Comparison of ENCODE assay signal across 8 mouse cellular contexts in genomic region chr5:140659607-140660272, GRCm38 (mm10). TPM values are rescaled to one million over a fixed set of nuclear protein-coding genes. Genes with fewer than 3 reads are reported as not detected.
DNase-seq lines count a peak whose midpoint lies in the region; ATAC-seq lines count a peak whose summit lies in the region.

No protein-coding gene starts in this region.

- peak overlapping the region; percentile 32; the same call in 1 of the 2 replicates for H3K9ac ChIP-seq in limb, embryonic 11.5 days (ENCODE audit: low read length)
- H3K9ac ChIP-seq in forebrain, embryonic 14.5 days (ENCODE audit: low read length): 0 out of 2 replicates have a peak overlapping the region, but pooled peaks have one; percentile 17
- H3K9ac ChIP-seq in neural tube, embryonic 15.5 days (replicated peaks): 0 out of 2 replicates have a peak overlapping the region, but pooled peaks have one; percentile 33

- no peaks in the 10 kb centered on the region for H3K4me1 ChIP-seq in limb, embryonic 11.5 days (ENCODE audit: control insufficient read depth, insufficient read depth, low read length)
- peaks cover 24% of the 10 kb centered on the region for H3K4me1 ChIP-seq in limb, embryonic 10.5 days
- H3K4me1 ChIP-seq in forebrain, embryonic 14.5 days (ENCODE audit: control insufficient read depth, insufficient read depth, low read length): peaks cover 41% of the 10 kb centered on the region
- peaks cover 42% of the 10 kb centered on the region for H3K4me1 ChIP-seq in neural tube, embryonic 15.5 days

- WGBS in limb, embryonic 11.5 days: 44% methylated on average over 16 of the region's 16 CpGs
- WGBS in limb, embryonic 10.5 days: 45% methylated on average over 16 of the region's 16 CpGs
- 6% methylated on average over 15 of the region's 16 CpGs for WGBS in forebrain, embryonic 14.5 days
- WGBS in neural tube, embryonic 15.5 days: 20% methylated on average over 16 of the region's 16 CpGs

- no peaks in the 10 kb centered on the region for H3K9me3 ChIP-seq in limb, embryonic 11.5 days (ENCODE audit: control insufficient read depth, low read length)
- H3K9me3 ChIP-seq in limb, embryonic 10.5 days (replicated peaks): no peaks in the 10 kb centered on the region
- H3K9me3 ChIP-seq in forebrain, embryonic 14.5 days (replicated peaks; ENCODE audit: control insufficient read depth, low read length): no peaks in the 10 kb centered on the region
- no peaks in the 10 kb centered on the region for H3K9me3 ChIP-seq in neural tube, embryonic 15.5 days (replicated peaks)

- no peak for ATAC-seq in limb, embryonic 11.5 days (ENCODE audit: insufficient number of reproducible peaks, low FRiP score, low TSS enrichment, low read depth)
- peak; percentile 90 for ATAC-seq in forebrain, embryonic 14.5 days
- ATAC-seq in neural tube, embryonic 15.5 days (ENCODE audit: low FRiP score): peak; percentile 83

- H3K36me3 ChIP-seq in limb, embryonic 11.5 days (ENCODE audit: control insufficient read depth, insufficient read depth, low read length): no peaks in the 10 kb centered on the region
- no peaks in the 10 kb centered on the region for H3K36me3 ChIP-seq in limb, embryonic 10.5 days
- no peaks in the 10 kb centered on the region for H3K36me3 ChIP-seq in forebrain, embryonic 14.5 days (ENCODE audit: control insufficient read depth, insufficient read depth, low read length)
- H3K36me3 ChIP-seq in neural tube, embryonic 15.5 days: no peaks in the 10 kb centered on the region

- H3K4me2 ChIP-seq in limb, embryonic 11.5 days (ENCODE audit: low read depth, severe bottlenecking): no peak overlapping the region
- H3K4me2 ChIP-seq in forebrain, embryonic 14.5 days (ENCODE audit: low read length): peak overlapping the region; percentile 32
- peak overlapping the region; percentile 24; the same call in 1 of the 2 replicates for H3K4me2 ChIP-seq in neural tube, embryonic 15.5 days

- no peak overlapping the region for H3K27ac ChIP-seq in limb, embryonic 11.5 days (replicated peaks; ENCODE audit: low read depth, low read length)
- no peak overlapping the region for H3K27ac ChIP-seq in limb, embryonic 10.5 days
- H3K27ac ChIP-seq in forebrain, embryonic 14.5 days (ENCODE audit: low read depth, low read length): peak overlapping the region; percentile 90
- peak overlapping the region; percentile 80 for H3K27ac ChIP-seq in neural tube, embryonic 15.5 days (replicated peaks)

- no peaks in the 10 kb centered on the region for H3K27me3 ChIP-seq in limb, embryonic 11.5 days (ENCODE audit: control insufficient read depth, insufficient read depth, low read length)
- H3K27me3 ChIP-seq in limb, embryonic 10.5 days (ENCODE audit: low read depth, poor library complexity, severe bottlenecking): peaks cover 14% of the 10 kb centered on the region; the same call in 1 of the 2 replicates
- H3K27me3 ChIP-seq in forebrain, embryonic 14.5 days (replicated peaks; ENCODE audit: control insufficient read depth, insufficient read depth, low read length): no peaks in the 10 kb centered on the region
- H3K27me3 ChIP-seq in neural tube, embryonic 15.5 days (replicated peaks): no peaks in the 10 kb centered on the region

- DNase-seq in limb, embryonic 11.5 days (ENCODE audit: low spot score): no peak
- no peak for DNase-seq in limb, embryonic 10.5 days (ENCODE audit: low spot score)
- DNase-seq in forebrain, embryonic 14.5 days (ENCODE audit: low spot score): peak; percentile 96
- DNase-seq in layer of hippocampus, postnatal 36 days: peak; percentile 71 to 81
- DNase-seq in thymus, postnatal 4 days: no peak
- DNase-seq in kidney, adult 11 months: no peak
- no peak for DNase-seq in urinary bladder, postnatal 25 days (ENCODE audit: low spot score)

- H3K4me3 ChIP-seq in limb, embryonic 11.5 days (ENCODE audit: low read depth, low read length): no peak overlapping the region
- no peak overlapping the region for H3K4me3 ChIP-seq in limb, embryonic 10.5 days
- H3K4me3 ChIP-seq in forebrain, embryonic 14.5 days (ENCODE audit: low read depth, low read length): no peak overlapping the region
- H3K4me3 ChIP-seq in neural tube, embryonic 15.5 days (replicated peaks): no peak overlapping the region

RNA-seq across cellular contexts. Expression of gene Ttyh3, which starts 10.9 kb away (rescaled TPM):
- polyA plus RNA-seq in limb, embryonic 11.5 days (2014; fragmentation: Nextera tagmentation; extraction: Ambion mirVana): 51.4 and 58.3 TPM in 2 replicates
- 36.6 and 47.0 TPM in 2 replicates for polyA plus RNA-seq in limb, embryonic 10.5 days (2016; fragmentation: Nextera tagmentation; extraction: Ambion mirVana)
- polyA plus RNA-seq in forebrain, embryonic 14.5 days (2014; fragmentation: Nextera tagmentation; extraction: Ambion mirVana): 65.8 and 72.3 TPM in 2 replicates
- total RNA-seq in layer of hippocampus, postnatal 36 days (2021): 100 to 1,000 TPM; 191 to 221 TPM
- 58.8 and 63.9 TPM in 2 replicates for polyA plus RNA-seq in neural tube, embryonic 15.5 days (2015; fragmentation: Nextera tagmentation; extraction: Ambion mirVana)

RNA-seq across cellular contexts. Expression of gene Iqce, which starts 42.4 kb away (rescaled TPM):
- 15.1 and 22.7 TPM in 2 replicates for polyA plus RNA-seq in limb, embryonic 11.5 days (2014; fragmentation: Nextera tagmentation; extraction: Ambion mirVana)
- 24.2 and 24.9 TPM in 2 replicates for polyA plus RNA-seq in limb, embryonic 10.5 days (2016; fragmentation: Nextera tagmentation; extraction: Ambion mirVana)
- polyA plus RNA-seq in forebrain, embryonic 14.5 days (2014; fragmentation: Nextera tagmentation; extraction: Ambion mirVana): 13.4 and 18.9 TPM in 2 replicates
- 10 to 100 TPM; 48.7 to 66.2 TPM for total RNA-seq in layer of hippocampus, postnatal 36 days (2021)
- 25.5 and 26.2 TPM in 2 replicates for polyA plus RNA-seq in neural tube, embryonic 15.5 days (2015; fragmentation: Nextera tagmentation; extraction: Ambion mirVana)

RNA-seq across cellular contexts. Expression of gene Brat1, which starts 45.1 kb away (rescaled TPM):
- 11.7 and 12.0 TPM in 2 replicates for polyA plus RNA-seq in limb, embryonic 11.5 days (2014; fragmentation: Nextera tagmentation; extraction: Ambion mirVana)
- polyA plus RNA-seq in limb, embryonic 10.5 days (2016; fragmentation: Nextera tagmentation; extraction: Ambion mirVana): 21.8 and 22.2 TPM in 2 replicates
- 14.3 and 19.8 TPM in 2 replicates for polyA plus RNA-seq in forebrain, embryonic 14.5 days (2014; fragmentation: Nextera tagmentation; extraction: Ambion mirVana)
- 10 to 100 TPM; 19.5 to 21.0 TPM for total RNA-seq in layer of hippocampus, postnatal 36 days (2021)
- 25.9 and 26.9 TPM in 2 replicates for polyA plus RNA-seq in neural tube, embryonic 15.5 days (2015; fragmentation: Nextera tagmentation; extraction: Ambion mirVana)

RNA-seq across cellular contexts. Expression of gene Lfng, which starts 52.6 kb away (rescaled TPM):
- 9.0 and 10.8 TPM in 2 replicates for polyA plus RNA-seq in limb, embryonic 11.5 days (2014; fragmentation: Nextera tagmentation; extraction: Ambion mirVana)
- polyA plus RNA-seq in limb, embryonic 10.5 days (2016; fragmentation: Nextera tagmentation; extraction: Ambion mirVana): 4.3 and 5.8 TPM in 2 replicates
- 30.9 TPM in 2 replicates for polyA plus RNA-seq in forebrain, embryonic 14.5 days (2014; fragmentation: Nextera tagmentation; extraction: Ambion mirVana)
- total RNA-seq in layer of hippocampus, postnatal 36 days (2021): 10 to 100 TPM; 20.3 to 30.8 TPM
- 16.7 and 19.4 TPM in 2 replicates for polyA plus RNA-seq in neural tube, embryonic 15.5 days (2015; fragmentation: Nextera tagmentation; extraction: Ambion mirVana)

Comparison
In these comparisons a context has a peak if more than half of its experiments do, and no peak if none do; other contexts are left out.
1. DNase-seq: peak in forebrain, embryonic 14.5 days (single experiment) and layer of hippocampus, postnatal 36 days (2 of 2); none in limb, embryonic 11.5 days (single experiment), limb, embryonic 10.5 days (single experiment), thymus, postnatal 4 days (single experiment), kidney, adult 11 months (single experiment) and urinary bladder, postnatal 25 days (single experiment).
2. H3K27ac ChIP-seq: peak in forebrain, embryonic 14.5 days (single experiment) and neural tube, embryonic 15.5 days (single experiment); none in limb, embryonic 11.5 days (single experiment) and limb, embryonic 10.5 days (single experiment).
3. Peak in every context shown above with its lines, with median percentiles within 50 percentile points of each other: H3K9ac ChIP-seq.